Mouse (Mus musculus) right cerebral cortex, postnatal 14 days (tissue): Measurements from ENCODE around the gene Casc3.

Experiments
- DNase-seq: peaks from one replicate; pipeline ENCODE4 v3.0.0; 2022

The Casc3 gene

GRCm38 (mm10) chr11:98873900-98874299 lies 69.2 kb downstream of the Casc3 start:
- no peak for DNase-seq

GRCm38 (mm10) chr11:98877001-98877400 lies 72.3 kb downstream of the Casc3 start:
- DNase-seq, result no peak
